Mouse (Mus musculus) gastrocnemius, postnatal 25 days (tissue): ENCODE data around the gene Aes. TPM values are rescaled to one million over a fixed set of nuclear protein-coding genes. Genes with fewer than 3 reads are reported as not detected.
A peak's percentile ranks its signal among the peaks of the same experiment; 100 is the strongest.

Experiments
- DNase-seq: peaks from one replicate; pipeline ENCODE4 v3.0.0; 2022
- total RNA-seq, 2 experiments: library from RNA; stranded (reverse); gene quantifications; 1 replicate in 1 of 2; 2 replicates in 1 of 2; pipeline ENCODE4 v1.2.3; 2021

Gene Aes
- total RNA-seq, 2 experiments from 2014 or later: 845 to 891 TPM

GRCm38 (mm10) chr10:81544296-81545160 lies 14.8 kb upstream of the Aes start:
- no peak for DNase-seq

GRCm38 (mm10) chr10:81545161-81545747 lies 14.0 kb upstream of the Aes start, which contains the start of gene Gna11:
Gene Gna11, minus strand, starts transcription at chr10:81545190.
- DNase-seq: peak; percentile 100

- no peak for DNase-seq
These were observed 13.0 kb upstream of the Aes start for GRCm38 (mm10) chr10:81546332-81546731.

- no peak for DNase-seq
These were observed 12.3 kb upstream of the Aes start for GRCm38 (mm10) chr10:81546788-81547571.

- DNase-seq: no peak
These were observed 10.3 kb upstream of the Aes start for GRCm38 (mm10) chr10:81548944-81549343.

- DNase-seq: no peak
These were observed 9.0 kb upstream of the Aes start for GRCm38 (mm10) chr10:81550257-81550656.

GRCm38 (mm10) chr10:81551597-81552102 lies 7.6 kb upstream of the Aes start:
- DNase-seq: peak; percentile 83

GRCm38 (mm10) chr10:81553232-81553631 lies 6.1 kb upstream of the Aes start:
- DNase-seq: no peak

- DNase-seq: no peak
These were observed 5.2 kb upstream of the Aes start for GRCm38 (mm10) chr10:81553807-81554755.

GRCm38 (mm10) chr10:81556282-81556681 lies 3.0 kb upstream of the Aes start:
- DNase-seq: no peak

GRCm38 (mm10) chr10:81557491-81557890 lies 1.8 kb upstream of the Aes start:
- DNase-seq: peak; percentile 14

- peak; percentile 79 for DNase-seq
These were observed 595 bp downstream of the Aes start for GRCm38 (mm10) chr10:81559627-81560539.

GRCm38 (mm10) chr10:81560719-81561459 lies 1.6 kb downstream of the Aes start:
- DNase-seq: peak; percentile 68

- DNase-seq: no peak
These were observed 3.1 kb downstream of the Aes start for GRCm38 (mm10) chr10:81562411-81562810.

- DNase-seq: peak; percentile 22
These were observed 4.2 kb downstream of the Aes start for GRCm38 (mm10) chr10:81563481-81563880.

- DNase-seq: peak; percentile 78
These were observed 4.9 kb downstream of the Aes start for GRCm38 (mm10) chr10:81564216-81564615.

- DNase-seq: peak; percentile 40
These were observed 5.4 kb downstream of the Aes start for GRCm38 (mm10) chr10:81564734-81565133.

- DNase-seq: peak; percentile 40
These were observed 6.3 kb downstream of the Aes start for GRCm38 (mm10) chr10:81565257-81566228.
